Mouse (Mus musculus) neural tube, embryonic 12.5 days (tissue): ENCODE data around the gene Hoxc13. TPM values are rescaled to one million over a fixed set of nuclear protein-coding genes. Genes with fewer than 3 reads are reported as not detected.

Source experiments
- microRNA-seq: library from miRNA; unstranded; fragments of <30 nt; microRNA quantifications from one replicate; pipeline ENCODE4, GENCODE M21; 2017
- polyA plus RNA-seq: library from polyadenylated mRNA; unstranded; fragments of >200 nt; fragmentation: Nextera tagmentation; extraction: Ambion mirVana; gene quantifications from 2 replicates; pipeline ENCODE4 v1.2.1, GENCODE M21; 2016

Gene Hoxc13
- polyA plus RNA-seq, 1 experiment from 2014 or later, result 6.5 TPM

Small RNAs within 50 kb of the gene (microRNA-seq; reads per million reads assigned to microRNA genes)
- 1,976 reads per million, percentile 84 among the genes with 10 or more reads in this experiment for gene Mir196a-2

Other genes with a start within 250 kb of the Hoxc13 start
- gene Atp5g2, start 248.8 kb upstream of the Hoxc13 start, polyA plus RNA-seq, result 61.1 and 62.7 TPM in 2 replicates
- gene Calcoco1, start 198.9 kb upstream of the Hoxc13 start, polyA plus RNA-seq, result 39.1 and 47.3 TPM in 2 replicates
- gene Hoxc12, start 15.7 kb downstream of the Hoxc13 start, polyA plus RNA-seq, result 8.1 and 14.2 TPM in 2 replicates
- gene Hoxc11, start 33.3 kb downstream of the Hoxc13 start, polyA plus RNA-seq, result 4.3 and 5.7 TPM in 2 replicates
- 62.1 and 77.3 TPM in 2 replicates for gene Hoxc10, start 45.7 kb downstream of the Hoxc13 start, polyA plus RNA-seq
- 32.1 and 35.5 TPM in 2 replicates for gene Hoxc5, start 46.3 kb downstream of the Hoxc13 start, polyA plus RNA-seq
- gene Hoxc9, start 55.3 kb downstream of the Hoxc13 start, polyA plus RNA-seq, result 45.2 and 47.4 TPM in 2 replicates
- gene Hoxc8, start 69.5 kb downstream of the Hoxc13 start, polyA plus RNA-seq, result 44.5 and 65.6 TPM in 2 replicates
- 68.8 and 77.1 TPM in 2 replicates for gene Hoxc6, start 77.2 kb downstream of the Hoxc13 start, polyA plus RNA-seq
- 69.5 and 77.4 TPM in 2 replicates for gene Hoxc4, start 97.8 kb downstream of the Hoxc13 start, polyA plus RNA-seq
- gene Smug1, start 246.0 kb downstream of the Hoxc13 start, polyA plus RNA-seq, result 66.6 and 68.0 TPM in 2 replicates